Mouse (Mus musculus): ENCODE results near the gene E330021D16Rik.
A peak's percentile ranks its signal among the peaks of the same experiment; 100 is the strongest.
"Not testable (repeated sequence)": the region's sequence is repeated elsewhere in the genome, so short reads cannot be mapped to it uniquely, and the experiment has no call there.

Gene E330021D16Rik

DNA sequence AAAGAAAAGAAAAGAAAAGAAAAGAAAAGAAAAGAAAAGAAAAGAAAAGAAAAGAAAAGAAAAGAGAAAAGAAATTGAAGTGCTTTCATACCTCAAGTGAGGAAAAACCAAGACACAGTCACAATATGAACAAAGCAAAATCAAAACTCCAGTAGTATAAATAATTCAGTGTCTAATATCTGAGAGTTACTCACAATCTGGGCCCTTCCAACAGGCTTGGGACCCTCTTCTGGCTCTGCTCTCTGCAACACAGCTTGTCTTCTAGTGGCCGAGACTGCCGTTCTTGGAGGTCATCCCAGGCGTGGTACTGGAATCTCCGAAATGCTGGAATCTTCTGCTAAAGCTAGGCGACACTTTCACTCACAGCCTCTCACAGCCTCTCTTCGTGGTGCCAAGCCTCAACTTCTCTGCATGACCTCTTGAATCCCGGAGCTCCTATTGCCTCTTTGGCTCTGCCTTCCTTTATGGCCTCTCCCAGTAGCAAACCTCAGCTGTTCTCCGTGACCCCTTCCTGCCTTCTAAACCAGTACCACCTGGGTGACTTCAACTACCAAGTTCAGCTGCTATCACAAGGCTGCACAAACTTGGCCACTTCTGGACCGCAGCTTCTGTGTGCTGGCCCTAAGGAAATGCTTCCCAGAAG lies at the start of gene E330021D16Rik:
Gene E330021D16Rik, minus strand, starts transcription at position 437 of the 643 bp plus-strand sequence.
- no peak for DNase-seq (ENCODE audit: extremely low read depth, insufficient read length, low spot score)

DNA sequence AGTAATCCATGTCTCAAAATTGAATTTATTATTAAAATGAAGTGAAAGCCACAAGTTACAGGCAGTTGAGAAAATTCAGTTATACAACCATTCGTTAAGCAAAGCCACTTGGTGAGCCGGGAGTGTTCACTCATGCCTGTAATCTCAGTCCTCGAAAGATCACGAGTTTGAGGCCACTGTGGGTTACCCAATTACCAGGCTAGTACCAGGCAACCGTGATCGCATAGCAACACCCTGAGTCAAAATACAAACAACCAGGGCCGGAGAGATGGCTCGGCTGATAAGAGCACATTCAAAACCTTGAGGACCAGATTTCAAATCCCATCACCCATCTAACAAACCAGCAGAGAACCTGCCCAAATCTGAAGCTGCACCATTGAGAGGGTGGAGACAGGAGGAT lies 49.7 kb upstream of the E330021D16Rik start:
- DNase-seq (ENCODE audit: extremely low read depth, insufficient read length, low spot score) = peak; percentile 50

GRCm38 (mm10) chr6:136464121-136464621 lies 48.8 kb upstream of the E330021D16Rik start:
- DNase-seq (ENCODE audit: extremely low read depth, insufficient read length, low spot score) = peak; percentile 26

DNA sequence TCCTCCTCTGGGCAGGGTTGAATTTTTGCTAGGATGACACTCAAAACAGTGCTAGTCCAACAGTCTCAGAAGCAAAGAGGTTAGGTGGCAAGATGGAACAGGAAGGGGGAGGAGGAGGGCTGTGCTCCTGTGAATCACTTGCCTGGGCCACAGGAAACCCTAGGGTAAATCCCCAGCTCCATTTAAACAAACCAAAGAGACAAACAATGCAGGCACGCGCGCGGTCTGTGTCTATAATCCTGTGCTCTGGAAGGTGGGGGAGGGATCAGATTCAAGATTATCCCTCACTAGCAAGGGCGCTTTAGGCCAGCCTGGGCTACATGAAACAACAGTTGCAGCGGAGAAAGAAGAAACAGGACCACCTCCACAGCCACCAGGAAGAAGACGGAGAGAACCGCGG lies 48.1 kb upstream of the E330021D16Rik start:
- DNase-seq (ENCODE audit: extremely low read depth, insufficient read length, low spot score) = no peak

DNA sequence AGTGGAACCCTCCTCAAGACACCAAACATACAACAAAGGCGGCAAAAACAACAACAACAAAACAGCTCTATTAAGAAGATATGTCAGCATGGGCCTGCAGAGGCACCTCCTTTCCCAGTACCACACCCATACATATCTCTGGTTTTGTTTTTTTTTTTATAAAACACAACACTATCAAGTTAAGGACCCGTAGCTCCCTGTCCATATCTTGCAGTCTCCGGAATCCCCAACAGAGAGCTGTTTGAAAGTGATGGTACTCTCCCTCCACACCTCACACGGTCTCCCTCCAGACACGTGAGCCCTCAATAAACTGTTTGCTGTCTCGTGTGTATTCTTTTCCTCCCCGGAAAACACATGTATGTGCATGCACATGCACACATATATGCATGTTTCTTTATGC lies 43.8 kb upstream of the E330021D16Rik start:
- no peak for DNase-seq (ENCODE audit: extremely low read depth, insufficient read length, low spot score)

GRCm38 (mm10) chr6:136456302-136456701 lies 40.9 kb upstream of the E330021D16Rik start:
- no peak for DNase-seq (ENCODE audit: extremely low read depth, insufficient read length, low spot score)

DNA sequence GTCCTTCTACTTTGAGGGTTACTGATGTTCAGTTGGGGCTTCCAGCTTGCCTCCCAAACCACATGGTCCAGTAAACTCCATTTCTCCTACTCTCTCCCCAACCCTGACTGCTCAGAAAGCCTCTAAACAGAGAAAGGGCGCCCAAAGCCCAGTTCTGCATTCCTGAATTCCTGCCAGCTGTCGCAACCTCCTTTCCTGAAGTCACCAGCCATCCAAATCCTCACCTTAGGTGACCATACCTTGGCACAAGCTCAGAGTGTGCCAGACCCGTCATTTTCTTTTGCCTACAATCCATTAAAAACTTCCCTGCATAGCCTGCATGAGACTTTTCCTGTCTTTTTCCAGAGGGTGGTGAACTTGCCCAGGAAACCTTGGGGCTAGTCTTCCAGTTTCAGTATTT lies 40.3 kb upstream of the E330021D16Rik start:
- no peak for DNase-seq (ENCODE audit: extremely low read depth, insufficient read length, low spot score)

- DNase-seq (ENCODE audit: extremely low read depth, insufficient read length, low spot score) = no peak
Measured at GRCm38 (mm10) chr6:136452623-136453022, 37.3 kb upstream of the E330021D16Rik start.

- DNase-seq (ENCODE audit: extremely low read depth, insufficient read length, low spot score) = no peak
Measured at GRCm38 (mm10) chr6:136450863-136451262, 35.5 kb upstream of the E330021D16Rik start.

DNA sequence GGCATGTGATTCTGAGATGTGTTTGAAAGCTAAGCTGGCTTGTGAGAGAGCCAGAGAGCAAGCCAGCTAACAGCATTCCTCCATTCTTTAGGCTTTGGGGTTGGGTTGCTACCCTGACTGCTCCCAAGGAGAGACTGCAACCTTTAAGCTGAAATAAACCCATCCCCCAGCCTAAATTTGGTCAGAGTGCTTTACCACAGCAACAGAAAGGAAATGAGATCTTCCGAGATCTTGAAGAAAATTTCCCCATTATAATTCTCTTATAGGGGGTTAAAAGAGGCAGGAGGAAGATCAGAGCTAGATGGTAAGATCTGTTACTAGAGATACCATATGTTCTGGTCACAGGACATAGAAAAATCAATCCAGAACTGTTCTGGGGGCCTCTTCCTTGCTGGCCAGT lies 34.6 kb upstream of the E330021D16Rik start:
- DNase-seq (ENCODE audit: extremely low read depth, insufficient read length, low spot score) = no peak

DNA sequence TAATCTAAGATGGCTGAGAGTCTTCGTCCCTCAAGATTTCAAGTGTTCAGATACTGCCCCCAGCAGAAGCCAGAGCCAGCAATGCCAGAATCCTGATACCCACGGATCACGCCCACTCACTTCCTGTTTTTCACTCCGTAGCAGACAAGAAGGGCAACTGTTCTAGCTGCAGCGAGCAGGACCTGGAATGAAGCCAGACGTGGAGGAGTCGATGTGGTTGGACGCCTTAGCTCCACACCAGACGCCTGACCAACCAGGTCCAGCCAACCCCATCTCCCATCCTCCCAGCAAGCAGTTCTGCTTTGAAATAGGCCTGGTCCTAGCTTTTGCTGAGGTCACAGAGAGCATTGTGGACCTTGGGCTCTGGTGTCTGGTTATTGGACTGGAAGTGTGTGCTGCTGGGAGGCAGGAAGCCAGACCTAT lies 33.9 kb upstream of the E330021D16Rik start:
- no peak for DNase-seq (ENCODE audit: extremely low read depth, insufficient read length, low spot score)

DNA sequence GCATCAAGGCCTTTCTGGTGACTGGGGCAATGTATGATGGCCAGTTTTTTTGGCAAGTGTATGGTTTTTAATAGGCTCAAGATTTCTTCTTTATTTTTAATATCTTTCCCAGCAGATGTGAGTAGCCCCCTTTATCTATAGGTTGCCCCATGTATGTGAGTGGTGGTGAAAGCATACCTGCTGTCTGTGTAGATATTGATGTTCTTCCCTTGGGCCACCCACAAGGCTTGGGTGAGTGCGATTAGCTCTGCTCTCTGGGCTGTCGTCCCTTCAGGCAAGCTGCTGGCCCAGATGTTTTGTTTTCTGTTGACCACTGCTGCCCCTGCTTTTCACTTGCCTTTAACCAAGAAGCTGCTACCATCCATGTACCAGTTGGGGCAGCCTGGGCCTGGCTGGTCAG lies 23.8 kb upstream of the E330021D16Rik start:
- not testable (repeated sequence) for DNase-seq (ENCODE audit: extremely low read depth, insufficient read length, low spot score)

GRCm38 (mm10) chr6:136436151-136436550 lies 20.8 kb upstream of the E330021D16Rik start:
- DNase-seq (ENCODE audit: extremely low read depth, insufficient read length, low spot score) = not testable (repeated sequence)

- DNase-seq (ENCODE audit: extremely low read depth, insufficient read length, low spot score) = no peak
Measured at GRCm38 (mm10) chr6:136433573-136433972, 18.2 kb upstream of the E330021D16Rik start.

GRCm38 (mm10) chr6:136431896-136432248 lies 16.5 kb upstream of the E330021D16Rik start:
- DNase-seq (ENCODE audit: extremely low read depth, insufficient read length, low spot score) = no peak

DNA sequence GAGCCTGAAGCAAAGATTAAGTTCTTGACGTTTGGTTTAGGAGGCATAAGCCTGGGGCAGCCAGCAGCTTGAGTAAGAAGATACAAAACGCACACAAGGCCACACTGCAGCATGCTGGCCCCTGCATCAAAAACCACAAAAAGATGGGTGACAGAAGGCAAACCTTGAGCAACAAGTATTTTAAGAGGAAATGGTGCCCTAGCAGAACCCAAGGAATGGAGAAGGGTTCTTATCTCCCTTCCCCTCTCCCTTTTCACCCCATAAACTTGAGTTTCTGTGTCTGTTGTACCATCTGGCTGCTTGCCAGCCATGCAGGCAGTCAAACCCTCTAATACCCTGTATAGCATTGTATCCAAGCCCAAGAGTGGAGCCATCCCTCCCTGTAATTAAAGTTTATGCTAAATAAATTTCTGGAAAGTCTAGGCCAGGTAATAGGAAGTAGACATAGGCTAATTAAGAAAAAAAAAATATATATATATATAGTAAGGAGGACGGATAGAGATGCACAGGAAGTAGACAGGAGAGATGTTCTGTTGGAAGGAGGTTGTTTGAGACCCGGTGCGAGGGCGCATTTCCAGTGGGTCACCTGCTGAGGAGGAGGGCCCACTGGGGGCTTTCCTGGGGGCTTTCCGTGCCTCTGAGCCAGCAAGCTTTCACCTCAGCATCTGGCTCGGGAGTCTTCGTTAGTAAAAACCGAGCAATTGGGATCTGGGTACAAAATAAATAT lies 16.0 kb upstream of the E330021D16Rik start:
- no peak for DNase-seq (ENCODE audit: extremely low read depth, insufficient read length, low spot score)

GRCm38 (mm10) chr6:136429441-136429840 lies 14.1 kb upstream of the E330021D16Rik start:
- no peak for DNase-seq (ENCODE audit: extremely low read depth, insufficient read length, low spot score)

DNA sequence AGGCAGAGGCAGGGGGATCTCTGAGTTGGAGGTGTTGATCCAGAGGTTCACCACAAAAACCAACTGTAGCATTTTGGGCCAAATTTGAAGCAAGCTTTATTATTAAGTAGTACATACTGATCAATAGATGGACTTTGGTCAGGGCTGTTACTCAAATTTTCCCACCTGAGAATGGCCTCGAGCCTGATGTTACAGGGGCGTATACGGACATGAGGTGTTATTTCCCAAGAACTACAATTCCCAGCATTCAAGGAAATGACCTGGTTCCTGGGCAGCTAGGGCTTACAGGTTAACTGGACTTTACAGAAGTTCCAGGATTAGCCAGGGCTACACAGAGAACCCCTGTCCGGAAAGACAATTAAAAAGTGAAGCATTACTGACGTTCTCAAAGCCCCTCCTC lies 13.0 kb upstream of the E330021D16Rik start:
- no peak for DNase-seq (ENCODE audit: extremely low read depth, insufficient read length, low spot score)

GRCm38 (mm10) chr6:136427240-136427639 lies 11.9 kb upstream of the E330021D16Rik start:
- DNase-seq (ENCODE audit: extremely low read depth, insufficient read length, low spot score) = no peak

GRCm38 (mm10) chr6:136425956-136426355 lies 10.6 kb upstream of the E330021D16Rik start:
- DNase-seq (ENCODE audit: extremely low read depth, insufficient read length, low spot score) = no peak

DNA sequence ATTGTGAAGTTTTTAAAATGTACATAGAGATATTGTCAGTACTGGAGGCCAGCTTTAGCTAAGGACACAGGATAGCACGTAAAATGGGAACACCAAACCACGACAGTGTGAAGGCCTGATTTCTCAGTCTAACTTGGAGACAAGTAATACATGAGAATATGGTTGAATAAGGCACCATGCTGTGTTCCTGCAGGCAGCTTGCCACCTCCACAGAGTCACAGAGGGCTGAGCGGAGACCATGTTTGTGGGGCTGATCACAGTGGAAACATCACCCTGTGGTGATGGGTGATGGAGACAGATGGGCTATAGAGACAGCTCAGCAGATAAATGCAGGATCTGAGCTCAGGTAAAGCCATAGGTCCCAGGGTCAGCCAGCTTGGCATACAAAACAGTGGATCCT lies 8.8 kb upstream of the E330021D16Rik start:
- DNase-seq (ENCODE audit: extremely low read depth, insufficient read length, low spot score) = no peak

GRCm38 (mm10) chr6:136423201-136423600 lies 7.8 kb upstream of the E330021D16Rik start:
- no peak for DNase-seq (ENCODE audit: extremely low read depth, insufficient read length, low spot score)
